ENCODE assay signal across 24 mouse cellular contexts in genomic region chr16:94019725-94020124, GRCm38 (mm10). TPM values are rescaled to one million over a fixed set of nuclear protein-coding genes. Genes with fewer than 3 reads are reported as not detected.
DNase-seq lines count a peak whose midpoint lies in the region; ATAC-seq and TF ChIP-seq lines count a peak whose summit lies in the region.
"Not testable (repeated sequence)": the region's sequence is repeated elsewhere in the genome, so short reads cannot be mapped to it uniquely, and the experiment has no call there.
"Had no signal": no experiment of that assay in that cellular context is flagged by ENCODE, and none has a peak within 500 bp of the region (broad histone marks: within the 10 kb centered on the region; RNA-seq: fewer than 3 reads in every experiment).

No protein-coding gene starts in this region.

- TF ChIP-seq EP300 in ES-Bruce4 (IDR thresholded peaks at IDR 0.05; ENCODE audit: insufficient read depth, low read depth, low read length); lung, postnatal 0 days (IDR thresholded peaks at IDR 0.05): not testable (repeated sequence)

- H3K27ac ChIP-seq in ES-Bruce4 (ENCODE audit: insufficient read depth, low read length); forebrain, postnatal 0 days (ENCODE audit: low read depth, low read length); kidney, postnatal 0 days; lung, postnatal 0 days (ENCODE audit: low read length); spleen, adult 2 months (ENCODE audit: insufficient read depth, low read length): not testable (repeated sequence)

- not testable (repeated sequence) for H3K9me3 ChIP-seq in ES-Bruce4 (replicated peaks; ENCODE audit: control insufficient read depth, insufficient read depth, low read length, poor library complexity, severe bottlenecking); forebrain, postnatal 0 days (ENCODE audit: low read length); kidney, postnatal 0 days (replicated peaks; ENCODE audit: low read length); lung, postnatal 0 days (ENCODE audit: low read length)

- H3K4me1 ChIP-seq in ES-Bruce4 (ENCODE audit: control insufficient read depth, insufficient read depth, low read length); forebrain, postnatal 0 days (ENCODE audit: insufficient read depth); kidney, postnatal 0 days (replicated peaks; ENCODE audit: insufficient read depth, low read length); lung, postnatal 0 days (ENCODE audit: insufficient read depth, low read depth, low read length); spleen, adult 2 months (ENCODE audit: control insufficient read depth, insufficient read depth, insufficient read length): not testable (repeated sequence)

- H3K27me3 ChIP-seq in ES-Bruce4 (ENCODE audit: control insufficient read depth, insufficient read depth, low read length, poor library complexity, severe bottlenecking); forebrain, postnatal 0 days (ENCODE audit: insufficient read depth, low read length); kidney, postnatal 0 days (ENCODE audit: insufficient read depth, low read length); lung, postnatal 0 days (replicated peaks; ENCODE audit: insufficient read depth, low read length); spleen, adult 2 months (ENCODE audit: control insufficient read depth, insufficient read depth, low read length): not testable (repeated sequence)

- TF ChIP-seq CTCF in ES-Bruce4 (IDR thresholded peaks at IDR 0.05; ENCODE audit: low read depth, low read length): peak; percentile 94
- 0 out of 2 replicates have a peak, but pooled peaks have one; percentile 10 for TF ChIP-seq CTCF in forebrain, postnatal 0 days (IDR thresholded peaks at IDR 0.05; ENCODE audit: low read depth)
- TF ChIP-seq CTCF in kidney, postnatal 0 days (IDR thresholded peaks at IDR 0.05; ENCODE audit: low read depth): peak; percentile 36; the same call in 1 of the 2 replicates
- TF ChIP-seq CTCF in lung, postnatal 0 days (IDR thresholded peaks at IDR 0.05): 0 out of 2 replicates have a peak, but pooled peaks have one; percentile 29
- TF ChIP-seq CTCF in spleen, adult 2 months (IDR thresholded peaks at IDR 0.05; ENCODE audit: extremely low read depth, insufficient read depth, insufficient read length, insufficient replicate concordance): peak; percentile 45; the same call in 1 of the 2 replicates

- H3K36me3 ChIP-seq in ES-Bruce4 (ENCODE audit: control insufficient read depth, insufficient read depth, low read length, poor library complexity, severe bottlenecking); forebrain, postnatal 0 days (ENCODE audit: insufficient read depth); kidney, postnatal 0 days (ENCODE audit: insufficient read depth, low read length); lung, postnatal 0 days (ENCODE audit: insufficient read depth, low read length); spleen, adult 2 months (ENCODE audit: control insufficient read depth, insufficient read depth, low read length): not testable (repeated sequence)

- 66% methylated on average over 8 of the region's 8 CpGs for WGBS in forebrain, postnatal 0 days
- WGBS in kidney, postnatal 0 days: 70% methylated on average over 8 of the region's 8 CpGs
- 73% methylated on average over 6 of the region's 8 CpGs for WGBS in lung, postnatal 0 days
- 71% methylated on average over 8 of the region's 8 CpGs for WGBS in spleen, adult 2 months

- not testable (repeated sequence) for H3K9ac ChIP-seq in ES-Bruce4 (ENCODE audit: low read depth, poor library complexity, severe bottlenecking); forebrain, postnatal 0 days; kidney, postnatal 0 days (ENCODE audit: low read depth, low read length); lung, postnatal 0 days (replicated peaks; ENCODE audit: low read depth)

- not testable (repeated sequence) for H3K4me2 ChIP-seq in forebrain, postnatal 0 days (ENCODE audit: low read depth); kidney, postnatal 0 days (ENCODE audit: low read length); lung, postnatal 0 days (replicated peaks; ENCODE audit: low read depth, low read length)

- DNase-seq in A20 (ENCODE audit: low read depth, low spot score): peak; percentile 68
- peak; percentile 73 for DNase-seq in R1 (ENCODE audit: low read depth, low spot score)
- DNase-seq in forebrain, postnatal 0 days; kidney, postnatal 0 days (ENCODE audit: low spot score); lung, postnatal 0 days (ENCODE audit: low spot score); spleen, adult 2 months (ENCODE audit: low read depth in 1 of 2, low spot score in 2 of 2): not testable (repeated sequence)
- DNase-seq in thymus, postnatal 0 days (ENCODE audit: low spot score): peak; percentile 16

- not testable (repeated sequence) for ATAC-seq in forebrain, postnatal 0 days; kidney, postnatal 0 days (replicated peaks; ENCODE audit: low FRiP score, low read depth); lung, postnatal 0 days

- H3K4me3 ChIP-seq in ES-Bruce4 (ENCODE audit: low read depth, low read length); forebrain, postnatal 0 days (ENCODE audit: low read depth, low read length); kidney, postnatal 0 days (replicated peaks; ENCODE audit: low read depth, low read length); lung, postnatal 0 days (ENCODE audit: low read depth, low read length); spleen, adult 2 months (ENCODE audit: extremely low read depth, insufficient read depth, insufficient read length): not testable (repeated sequence)

- TF ChIP-seq POLR2A in ES-Bruce4 (IDR thresholded peaks at IDR 0.05; ENCODE audit: insufficient read depth, low read length); spleen, adult 2 months (IDR thresholded peaks at IDR 0.05; ENCODE audit: low read depth, low read length): not testable (repeated sequence)

RNA-seq across cellular contexts. Expression of gene Cldn14, which starts 11.1 kb away (rescaled TPM):
- 0.42 TPM in 1 of 2 replicates, not detected in the other for polyA plus RNA-seq in ES-Bruce4 (2011; ENCODE audit: insufficient read depth, insufficient read length, low read depth, missing spikeins)
- 0.23 TPM in 1 of 2 replicates, not detected in the other for total RNA-seq in forebrain, postnatal 0 days (2014; rRNA removed)
- polyA plus RNA-seq in forebrain, postnatal 0 days (2015; fragmentation: Nextera tagmentation; extraction: Ambion mirVana): not detected in 2 replicates
- 0.74 and 0.95 TPM in 2 replicates for polyA plus RNA-seq in kidney, postnatal 0 days (2015; fragmentation: Nextera tagmentation; extraction: Ambion mirVana)
- polyA plus RNA-seq in lung, postnatal 0 days (2015; fragmentation: Nextera tagmentation; extraction: Ambion mirVana): not detected in 2 replicates
- polyA plus RNA-seq in spleen, adult 2 months (2012; rRNA removed): not detected in 2 replicates
- polyA plus RNA-seq in thymus, postnatal 0 days (2015; fragmentation: Nextera tagmentation; extraction: Ambion mirVana): 0.13 TPM in 1 of 2 replicates, not detected in the other
- total RNA-seq: gastrocnemius, adult 2 months; heart, adult 8-10 months; heart, postnatal 10 days; hematopoietic stem cell, adult 5-6 weeks; neutrophil, adult 5-6 weeks had no signal
- polyA plus RNA-seq: CD4-positive, CD25-positive, alpha-beta regulatory T cell, adult 4 months; embryonic facial prominence, embryonic 13.5 days; forebrain, embryonic 10.5 days; forebrain, embryonic 15.5 days; heart, embryonic 13.5 days; hindbrain, embryonic 14.5 days; inflammation-experienced regulatory T-cells, adult 6 months; limb, embryonic 12.5 days; midbrain, embryonic 10.5 days; midbrain, embryonic 15.5 days; stomach, embryonic 14.5 days had no signal

Comparison
In these comparisons a context has a peak if more than half of its experiments do, and no peak if none do; other contexts are left out.
1. CTCF ChIP-seq: peak in every context shown above with its lines; median percentile 94 in ES-Bruce4; 45 in spleen, adult 2 months; 36 in kidney, postnatal 0 days; 29 in lung, postnatal 0 days; 10 in forebrain, postnatal 0 days.